Comparison of ENCODE assay signal across 14 mouse cellular contexts in the genomic region with DNA sequence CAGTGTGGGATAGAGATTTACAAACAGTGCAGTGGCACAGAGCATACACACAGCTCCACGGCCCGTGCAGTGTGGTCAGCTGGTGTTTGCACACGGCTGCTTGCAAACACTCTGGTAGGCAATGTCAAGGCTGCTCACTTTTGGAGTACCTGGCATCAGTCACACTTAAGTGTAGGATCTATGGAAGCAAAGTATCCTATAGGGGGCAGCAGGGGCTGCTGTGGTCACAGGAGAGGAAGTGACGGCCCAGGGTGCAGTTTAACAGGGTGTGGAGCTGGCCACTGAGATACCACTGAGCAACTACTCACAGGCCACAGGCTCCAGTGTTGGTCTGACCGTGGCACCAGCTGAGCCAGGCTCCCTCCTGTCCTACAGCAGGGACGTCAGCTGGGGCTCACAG. TPM values are rescaled to one million over a fixed set of nuclear protein-coding genes. Genes with fewer than 3 reads are reported as not detected.
DNase-seq lines count a peak whose midpoint lies in the region; ATAC-seq and TF ChIP-seq lines count a peak whose summit lies in the region.
"Had no signal": no experiment of that assay in that cellular context is flagged by ENCODE, and none has a peak within 500 bp of the region (broad histone marks: within the 10 kb centered on the region; RNA-seq: fewer than 3 reads in every experiment).

No protein-coding gene starts in this region.

- H3K4me2 ChIP-seq in liver, embryonic 12.5 days = no peak overlapping the region
- no peak overlapping the region for H3K4me2 ChIP-seq in liver, postnatal 0 days (ENCODE audit: low read depth, low read length)
- H3K4me2 ChIP-seq in forebrain, postnatal 0 days (ENCODE audit: low read depth) = no peak overlapping the region

- no peaks in the 10 kb centered on the region for H3K4me1 ChIP-seq in liver, embryonic 12.5 days
- no peaks in the 10 kb centered on the region for H3K4me1 ChIP-seq in liver, postnatal 0 days (ENCODE audit: insufficient read depth)
- no peaks in the 10 kb centered on the region for H3K4me1 ChIP-seq in forebrain, postnatal 0 days (ENCODE audit: insufficient read depth)

- H3K36me3 ChIP-seq in liver, embryonic 12.5 days = peaks cover 50% of the 10 kb centered on the region
- H3K36me3 ChIP-seq in liver, postnatal 0 days (replicated peaks; ENCODE audit: insufficient read depth, low read length) = peaks cover 26% of the 10 kb centered on the region
- H3K36me3 ChIP-seq in splenic B cell, adult 2 months (ENCODE audit: control insufficient read depth, insufficient read depth, low read length, poor library complexity, severe bottlenecking) = no peaks in the 10 kb centered on the region
- peaks cover 83% of the 10 kb centered on the region for H3K36me3 ChIP-seq in forebrain, postnatal 0 days (ENCODE audit: insufficient read depth)

- H3K4me3 ChIP-seq in liver, embryonic 12.5 days = no peak overlapping the region
- no peak overlapping the region for H3K4me3 ChIP-seq in liver, postnatal 0 days (ENCODE audit: low read depth, low read length)
- H3K4me3 ChIP-seq in forebrain, postnatal 0 days (ENCODE audit: low read depth, low read length) = no peak overlapping the region
- H3K4me3 ChIP-seq: limb, embryonic 10.5 days had no signal

- no peak overlapping the region for H3K9ac ChIP-seq in liver, embryonic 12.5 days
- no peak overlapping the region for H3K9ac ChIP-seq in liver, postnatal 0 days (replicated peaks)
- no peak overlapping the region for H3K9ac ChIP-seq in forebrain, postnatal 0 days

- WGBS in liver, embryonic 12.5 days (ENCODE audit: insufficient replicate concordance) = 51% methylated on average over 6 of the region's 6 CpGs
- WGBS in liver, postnatal 0 days (ENCODE audit: insufficient replicate concordance) = 61% methylated on average over 6 of the region's 6 CpGs
- 85% methylated on average over 6 of the region's 6 CpGs for whole genome bisulfite sequencing in forebrain, postnatal 0 days

- H3K9me3 ChIP-seq in liver, embryonic 12.5 days (replicated peaks) = no peaks in the 10 kb centered on the region
- no peaks in the 10 kb centered on the region for H3K9me3 ChIP-seq in liver, postnatal 0 days (ENCODE audit: low read length)
- no peaks in the 10 kb centered on the region for H3K9me3 ChIP-seq in forebrain, postnatal 0 days (ENCODE audit: low read length)
- H3K9me3 ChIP-seq: limb, embryonic 10.5 days had no signal

- peak; percentile 42 for TF ChIP-seq CTCF in liver, postnatal 0 days (IDR thresholded peaks at IDR 0.05; ENCODE audit: low read depth)
- no peak; the same call in none of the 2 replicates for TF ChIP-seq CTCF in forebrain, postnatal 0 days (IDR thresholded peaks at IDR 0.05; ENCODE audit: low read depth)

- H3K27ac ChIP-seq in liver, embryonic 12.5 days = no peak overlapping the region
- no peak overlapping the region for H3K27ac ChIP-seq in liver, postnatal 0 days (ENCODE audit: low read depth)
- no peak overlapping the region for H3K27ac ChIP-seq in forebrain, postnatal 0 days (ENCODE audit: low read depth, low read length)
- H3K27ac ChIP-seq: limb, embryonic 10.5 days had no signal

- ATAC-seq in liver, embryonic 12.5 days = 0 out of 2 replicates have a peak, but pooled peaks have one; percentile 33
- ATAC-seq in liver, postnatal 0 days = no peak
- ATAC-seq in forebrain, postnatal 0 days = no peak
- ATAC-seq: forebrain, embryonic 16.5 days had no signal

- no peak for TF ChIP-seq EP300 in liver, postnatal 0 days (IDR thresholded peaks at IDR 0.05; ENCODE audit: low read depth)

- H3K27me3 ChIP-seq in liver, embryonic 12.5 days (replicated peaks) = no peaks in the 10 kb centered on the region
- H3K27me3 ChIP-seq in liver, postnatal 0 days (ENCODE audit: insufficient read depth, low read length) = no peaks in the 10 kb centered on the region
- H3K27me3 ChIP-seq in splenic B cell, adult 2 months (ENCODE audit: control insufficient read depth, insufficient read depth, low read length, poor library complexity, severe bottlenecking) = no peaks in the 10 kb centered on the region
- H3K27me3 ChIP-seq in forebrain, postnatal 0 days (ENCODE audit: insufficient read depth, low read length) = no peaks in the 10 kb centered on the region

- peak; percentile 17 for DNase-seq in embryo, embryonic 11 days
- DNase-seq in embryo, embryonic 10.5 days (ENCODE audit: low spot score) = no peak
- DNase-seq in liver = no peak
- no peak for DNase-seq in liver, postnatal 0 days
- DNase-seq in splenic B cell, adult 2 months (ENCODE audit: low read depth, low spot score) = peak; percentile 4
- DNase-seq in cerebellum, postnatal 4 days (ENCODE audit: low spot score in 2 of 2) = no peak
- no peak for DNase-seq in forebrain, postnatal 0 days
- DNase-seq: adrenal gland, adult 2 months; cerebellum, adult 11 months; heart, postnatal 10 days; kidney, adult 11 months had no signal

RNA-seq across cellular contexts. Expression of a gene that starts 49.2 kb away (rescaled TPM):
- 13.0 and 15.1 TPM in 2 replicates for polyA plus RNA-seq in liver, embryonic 12.5 days (2016; fragmentation: Nextera tagmentation; extraction: Ambion mirVana)
- 8.0 and 8.6 TPM in 2 replicates for polyA plus RNA-seq in liver, postnatal 0 days (2015; fragmentation: Nextera tagmentation; extraction: Ambion mirVana)
- 113 and 139 TPM in 2 replicates for total RNA-seq in forebrain, postnatal 0 days (2014; rRNA removed)
- polyA plus RNA-seq in forebrain, postnatal 0 days (2015; fragmentation: Nextera tagmentation; extraction: Ambion mirVana) = 28.0 and 31.1 TPM in 2 replicates

RNA-seq across cellular contexts. Expression of a gene that starts 57.5 kb away (rescaled TPM):
- polyA plus RNA-seq in liver, embryonic 12.5 days (2016; fragmentation: Nextera tagmentation; extraction: Ambion mirVana) = 2.0 and 2.2 TPM in 2 replicates
- 0.27 and 0.61 TPM in 2 replicates for polyA plus RNA-seq in liver, postnatal 0 days (2015; fragmentation: Nextera tagmentation; extraction: Ambion mirVana)
- total RNA-seq in forebrain, postnatal 0 days (2014; rRNA removed) = 22.7 and 24.7 TPM in 2 replicates
- 50.8 and 59.9 TPM in 2 replicates for polyA plus RNA-seq in forebrain, postnatal 0 days (2015; fragmentation: Nextera tagmentation; extraction: Ambion mirVana)
- total RNA-seq: adrenal gland, adult 2 months; heart, postnatal 10 days had no signal

Comparison
In these comparisons a context has a peak if more than half of its experiments do, and no peak if none do; other contexts are left out.
1. DNase-seq: peak in embryo, embryonic 11 days (single experiment) and splenic B cell, adult 2 months (single experiment); none in embryo, embryonic 10.5 days (single experiment), liver (single experiment), liver, postnatal 0 days (single experiment), cerebellum, postnatal 4 days (0 of 2) and forebrain, postnatal 0 days (single experiment).
2. RNA of a gene that starts 57.5 kb away (polyA plus RNA-seq): 50.8 to 59.9 TPM in forebrain, postnatal 0 days; 2.0 to 2.2 TPM in liver, embryonic 12.5 days and 0.27 to 0.61 TPM in liver, postnatal 0 days; every median in the first group is over 10 times any median in the second.